Mouse (Mus musculus): Measurements from ENCODE around the gene Zrsr1.

Gene Zrsr1

GRCm38 (mm10) chr11:22972746-22973526 lies 1.1 kb downstream of the Zrsr1 start:
- in situ Hi-C loops (cut with MseI, MboI) = loop anchor here in 1 of 2 experiments (25.0 kb wide), 2 partner anchors 186 to 736 kb away; no protein-coding TSS in a partner anchor

GRCm38 (mm10) chr11:22973599-22973998 lies 1.8 kb downstream of the Zrsr1 start:
- in situ Hi-C loops (cut with MseI, MboI) = loop anchor here in 1 of 2 experiments (25.0 kb wide), 2 partner anchors 186 to 736 kb away; no protein-coding TSS in a partner anchor

GRCm38 (mm10) chr11:22978215-22978614 lies 6.4 kb downstream of the Zrsr1 start:
- in situ Hi-C loops (cut with MseI, MboI) = no loop called here

- in situ Hi-C loops (cut with MseI, MboI) = no loop called here
These were observed 6.9 kb downstream of the Zrsr1 start for GRCm38 (mm10) chr11:22978711-22979110.

GRCm38 (mm10) chr11:22979221-22979620 lies 7.4 kb downstream of the Zrsr1 start:
- in situ Hi-C loops (cut with MseI, MboI) = no loop called here

- in situ Hi-C loops (cut with MseI, MboI) = no loop called here
These were observed 9.2 kb downstream of the Zrsr1 start for GRCm38 (mm10) chr11:22981041-22981440.

GRCm38 (mm10) chr11:22981543-22981950 lies 9.7 kb downstream of the Zrsr1 start:
- in situ Hi-C loops (cut with MseI, MboI) = no loop called here

GRCm38 (mm10) chr11:22981984-22982757 lies 10.4 kb downstream of the Zrsr1 start, which contains the start of the genes Gm28048 and Commd1:
Gene Gm28048 (minus strand): TSS chr11:22982090.
Gene Commd1 (minus strand): TSS chr11:22982382.
- in situ Hi-C loops (cut with MseI, MboI) = no loop called here

- in situ Hi-C loops (cut with MseI, MboI) = no loop called here
These were observed 11.0 kb downstream of the Zrsr1 start for GRCm38 (mm10) chr11:22982846-22983245.

- in situ Hi-C loops (cut with MseI, MboI) = no loop called here
These were observed 13.7 kb downstream of the Zrsr1 start for GRCm38 (mm10) chr11:22985510-22985909.

GRCm38 (mm10) chr11:22987357-22987756 lies 15.6 kb downstream of the Zrsr1 start:
- in situ Hi-C loops (cut with MseI, MboI) = no loop called here

- in situ Hi-C loops (cut with MseI, MboI) = no loop called here
These were observed 18.0 kb downstream of the Zrsr1 start for GRCm38 (mm10) chr11:22989786-22990185.

- in situ Hi-C loops (cut with MseI, MboI) = no loop called here
These were observed 18.8 kb downstream of the Zrsr1 start, which contains the start of gene Cct4 for GRCm38 (mm10) chr11:22990393-22991126. Gene Cct4 (plus strand): TSS chr11:22990519.

GRCm38 (mm10) chr11:22991218-22991835 lies 19.5 kb downstream of the Zrsr1 start:
- in situ Hi-C loops (cut with MseI, MboI) = no loop called here

- in situ Hi-C loops (cut with MseI, MboI) = no loop called here
These were observed 22.5 kb downstream of the Zrsr1 start for GRCm38 (mm10) chr11:22994271-22994670.

- in situ Hi-C loops (cut with MseI, MboI) = no loop called here
These were observed 23.7 kb downstream of the Zrsr1 start for GRCm38 (mm10) chr11:22995461-22995860.

- in situ Hi-C loops (cut with MseI, MboI) = no loop called here
These were observed 26.5 kb downstream of the Zrsr1 start for GRCm38 (mm10) chr11:22998308-22998707.

- in situ Hi-C loops (cut with MseI, MboI) = loop anchor here (5.0 to 25.0 kb wide), 3 partner anchors 132 to 272 kb away; no protein-coding TSS in a partner anchor
These were observed 33.5 kb downstream of the Zrsr1 start for GRCm38 (mm10) chr11:23005276-23005675.

GRCm38 (mm10) chr11:23007166-23007480 lies 35.3 kb downstream of the Zrsr1 start:
- in situ Hi-C loops (cut with MseI, MboI) = loop anchor here (5.0 to 25.0 kb wide), 3 partner anchors 130 to 270 kb away; no protein-coding TSS in a partner anchor

GRCm38 (mm10) chr11:23007481-23008180 lies 35.8 kb downstream of the Zrsr1 start, which contains the start of gene Fam161a:
Gene Fam161a (plus strand): TSS chr11:23007531.
- in situ Hi-C loops (cut with MseI, MboI) = loop anchor here (5.0 to 25.0 kb wide), 3 partner anchors 130 to 270 kb away; no protein-coding TSS in a partner anchor

All from mouse trophoblast stem cell (cell line).